In genomic region chr5:148662281-148662741, GRCm38 (mm10) we compare ENCODE assay signal across 7 mouse cellular contexts.
DNase-seq lines count a peak whose midpoint lies in the region; ATAC-seq and TF ChIP-seq lines count a peak whose summit lies in the region.

No protein-coding gene starts in this region.

- TF ChIP-seq CTCF in brain, embryonic 14.5 days (IDR thresholded peaks at IDR 0.05; ENCODE audit: borderline replicate concordance, extremely low read depth, insufficient read depth, insufficient read length) = no peak

- intact Hi-C loops in left cerebral cortex, postnatal 4 days (cut with DNase I) = no loop called here

- no peak for TF ChIP-seq POLR2A in brain, embryonic 14.5 days (IDR thresholded peaks at IDR 0.05; ENCODE audit: borderline replicate concordance, extremely low read depth, insufficient read depth, insufficient read length, poor library complexity, severe bottlenecking)

- ATAC-seq in megakaryocyte-erythroid progenitor cell, adult 5-6 weeks (replicated peaks; ENCODE audit: low FRiP score, low TSS enrichment, poor library complexity, severe bottlenecking) = no peak

- DNase-seq in brain, embryonic 14.5 days (ENCODE audit: low read depth) = peak; percentile 78
- peak; percentile 3 for DNase-seq in cerebellum, adult 9-10 months
- peak; percentile 36 to 69 for DNase-seq in gastrocnemius, postnatal 4 days (ENCODE audit: low spot score in 2 of 2)
- DNase-seq in left cerebral cortex, postnatal 4 days = peak; percentile 86
- no peak for DNase-seq in embryo, embryonic 9.5 days (ENCODE audit: extremely low spot score)
- no peak for DNase-seq in heart, adult 11 months

Comparison
In these comparisons a context has a peak if more than half of its experiments do, and no peak if none do; other contexts are left out.
1. DNase-seq: peak in brain, embryonic 14.5 days (single experiment), cerebellum, adult 9-10 months (single experiment), gastrocnemius, postnatal 4 days (2 of 2) and left cerebral cortex, postnatal 4 days (single experiment); none in embryo, embryonic 9.5 days (single experiment) and heart, adult 11 months (single experiment).